Mouse (Mus musculus) CH12.LX (cell line): ENCODE data around the gene Catsperb. TPM values are rescaled to one million over a fixed set of nuclear protein-coding genes. Genes with fewer than 3 reads are reported as not detected.
"Not testable (repeated sequence)": the region's sequence is repeated elsewhere in the genome, so short reads cannot be mapped to it uniquely, and the experiment has no call there.

Experiments
- DNase-seq: peaks from one replicate; pipeline ENCODE4 v3.0.0-alpha.2; 2013; ENCODE audit errors: extremely low read depth
- H3K27ac ChIP-seq: 2 replicates; pipeline ENCODE4 v1.5.1; 2012; ENCODE audit warnings: low read depth, mild to moderate bottlenecking, control low read depth, moderate library complexity; ENCODE audit not compliant: insufficient read depth
- H3K27me3 ChIP-seq: replicated peaks from 2 replicates; pipeline ENCODE3; 2012; ENCODE audit warnings: inconsistent platforms
- H3K36me3 ChIP-seq, 2 experiments: replicated peaks in 1 of 2; 2 replicates each; pipeline versions ENCODE3 to v1.6.1; 2012; ENCODE audit warnings: inconsistent platforms in 1 of 2, low read length in 1 of 2, mild to moderate bottlenecking in 1 of 2, mixed read lengths in 1 of 2, moderate library complexity in 1 of 2; ENCODE audit not compliant: control insufficient read depth in 1 of 2, insufficient read depth in 1 of 2
- H3K4me1 ChIP-seq, 2 experiments: 2 replicates each; pipeline ENCODE4 v1.6.1; 2012; ENCODE audit warnings: inconsistent platforms in 1 of 2, moderate library complexity in 1 of 2; ENCODE audit not compliant: insufficient read depth in 2 of 2, control insufficient read depth in 1 of 2
- H3K4me2 ChIP-seq: 2 replicates; pipeline ENCODE4 v1.6.1; 2012; ENCODE audit warnings: low read depth, mild to moderate bottlenecking, control low read depth; ENCODE audit not compliant: poor library complexity, insufficient read depth, severe bottlenecking
- H3K4me3 ChIP-seq, 3 experiments: fragments of 150-350 bp in 1 of 3; sonication (generic) in 1 of 3; replicated peaks in 1 of 3; 2 replicates each; pipeline versions ENCODE3 to v1.5.1; 2011 to 2012; ENCODE audit warnings: low read depth in 2 of 3, low read length in 2 of 3, mild to moderate bottlenecking in 2 of 3, moderate library complexity in 2 of 3, control low read depth in 1 of 3, improper control_type of control experiment in 1 of 3, inconsistent platforms in 1 of 3, mixed read lengths in 1 of 3; ENCODE audit not compliant: poor library complexity in 1 of 3
- H3K79me2 ChIP-seq: replicated peaks from 2 replicates; pipeline ENCODE4 v1.6.1; 2012; ENCODE audit warnings: mild to moderate bottlenecking, moderate library complexity; ENCODE audit not compliant: control insufficient read depth, poor library complexity, insufficient read depth, severe bottlenecking; ENCODE audit errors: extremely low read depth
- H3K9ac ChIP-seq: 2 replicates; pipeline ENCODE4 v1.6.1; 2012; ENCODE audit warnings: low read depth, mild to moderate bottlenecking, control low read depth, moderate library complexity; ENCODE audit not compliant: insufficient read depth
- H3K9me3 ChIP-seq: replicated peaks from 2 replicates; pipeline ENCODE3; 2012; ENCODE audit warnings: low read length, inconsistent platforms, mixed read lengths
- BHLHE40 ChIP-seq: IDR thresholded peaks from 2 replicates; pipeline ENCODE4 v1.6.1; 2011; ENCODE audit warnings: mild to moderate bottlenecking, low read depth, low read length, improper control_type of control experiment
- CTCF ChIP-seq, 2 experiments: IDR thresholded peaks in 1 of 2; conservative IDR thresholded peaks in 1 of 2; 2 replicates each; pipeline ENCODE4 v1.5.1; 2011 to 2012; ENCODE audit warnings: low read depth in 2 of 2, low read length in 2 of 2, improper control_type of control experiment in 1 of 2, inconsistent platforms in 1 of 2, mild to moderate bottlenecking in 1 of 2, moderate library complexity in 1 of 2
- ETS1 ChIP-seq: conservative IDR thresholded peaks from 2 replicates; pipeline ENCODE4 v1.6.1; 2012; ENCODE audit warnings: low read depth, mild to moderate bottlenecking, inconsistent platforms, low read length, improper control_type of control experiment, moderate library complexity
- GABPA ChIP-seq: IDR thresholded peaks from 2 replicates; pipeline ENCODE4 v1.6.1; 2012; ENCODE audit warnings: low read depth, low read length, improper control_type of control experiment, inconsistent platforms; ENCODE audit not compliant: insufficient replicate concordance
- HCFC1 ChIP-seq: IDR thresholded peaks from 2 replicates; pipeline ENCODE4 v1.6.1; 2012; ENCODE audit warnings: low read depth, mild to moderate bottlenecking, inconsistent platforms, low read length, improper control_type of control experiment
- IRF4 ChIP-seq: IDR thresholded peaks from 2 replicates; pipeline ENCODE4 v1.6.1; 2014; ENCODE audit warnings: low read depth, mild to moderate bottlenecking, inconsistent platforms, low read length, improper control_type of control experiment
- JUN ChIP-seq: IDR thresholded peaks from 2 replicates; pipeline ENCODE4 v1.6.1; 2011; ENCODE audit warnings: low read depth, mild to moderate bottlenecking, low read length, improper control_type of control experiment, moderate library complexity; ENCODE audit not compliant: insufficient read depth
- MAX ChIP-seq: IDR thresholded peaks from 2 replicates; pipeline ENCODE4 v1.6.1; 2011; ENCODE audit warnings: low read length, improper control_type of control experiment
- MYC ChIP-seq: IDR thresholded peaks from 2 replicates; pipeline ENCODE4 v1.6.1; 2011; ENCODE audit warnings: low read depth, mild to moderate bottlenecking, improper control_type of control experiment, low read length
- NRF1 ChIP-seq: IDR thresholded peaks from 2 replicates; pipeline ENCODE4 v1.6.1; 2014; ENCODE audit warnings: low read depth, mild to moderate bottlenecking, inconsistent platforms, low read length, improper control_type of control experiment, moderate library complexity
- POLR2A ChIP-seq: IDR thresholded peaks from 2 replicates; pipeline ENCODE4 v1.6.1; 2011; ENCODE audit warnings: low read depth, mild to moderate bottlenecking, improper control_type of control experiment, low read length
- RCOR1 ChIP-seq: conservative IDR thresholded peaks from 2 replicates; pipeline ENCODE4 v1.6.1; 2012; ENCODE audit warnings: low read depth, mild to moderate bottlenecking, inconsistent platforms, low read length, improper control_type of control experiment
- SMC3 ChIP-seq: IDR thresholded peaks from 2 replicates; pipeline ENCODE4 v1.6.1; 2011; ENCODE audit warnings: low read depth, low read length, improper control_type of control experiment
- TBP ChIP-seq: conservative IDR thresholded peaks from 2 replicates; pipeline ENCODE4 v1.6.1; 2011; ENCODE audit warnings: low read depth, low read length, improper control_type of control experiment
- USF1 ChIP-seq: IDR thresholded peaks from 2 replicates; pipeline ENCODE4 v1.6.1; 2014; ENCODE audit warnings: low read depth, mild to moderate bottlenecking, inconsistent platforms, low read length, improper control_type of control experiment
- ZNF384 ChIP-seq: IDR thresholded peaks from 2 replicates; pipeline ENCODE4 v1.6.1; 2012; ENCODE audit warnings: low read depth, low read length, improper control_type of control experiment, inconsistent platforms
- dilution Hi-C: fragments of 300-500 bp; cut with MboI; formaldehyde crosslinking; loops from 2 replicates; pipeline ENCODE4 v1.14.3; 2020; ENCODE audit warnings: low sequenced_read_pairs; ENCODE audit not compliant: extremely low pct_unique_long_range_greater_than_20kb, extremely low pct_ligation_motif_present
- in situ Hi-C: fragments of 300-500 bp; cut with MboI; formaldehyde crosslinking; loops from 3 replicates; pipeline ENCODE4 v1.14.3; 2019; ENCODE audit warnings: low sequenced_read_pairs, low pct_ligation_motif_present, low pct_unique_long_range_greater_than_20kb, mixed read lengths
- polyA plus RNA-seq: library from polyadenylated mRNA; unstranded; fragments of >175 nt; gene quantifications from 2 replicates; pipeline ENCODE4 v1.2.1, GENCODE M21; 2012; ENCODE audit warnings: low read depth; ENCODE audit not compliant: insufficient read length
- total RNA-seq, 2 experiments: library from RNA; depleted of rRNA; stranded (reverse); fragments of 300-350 nt in 1 of 2; fragments of >200 nt in 1 of 2; gene quantifications; 2 replicates each; pipeline ENCODE4 v1.2.3; 2012 to 2014

Gene Catsperb
- total and polyA plus RNA-seq, 3 experiments = not detected

DNA sequence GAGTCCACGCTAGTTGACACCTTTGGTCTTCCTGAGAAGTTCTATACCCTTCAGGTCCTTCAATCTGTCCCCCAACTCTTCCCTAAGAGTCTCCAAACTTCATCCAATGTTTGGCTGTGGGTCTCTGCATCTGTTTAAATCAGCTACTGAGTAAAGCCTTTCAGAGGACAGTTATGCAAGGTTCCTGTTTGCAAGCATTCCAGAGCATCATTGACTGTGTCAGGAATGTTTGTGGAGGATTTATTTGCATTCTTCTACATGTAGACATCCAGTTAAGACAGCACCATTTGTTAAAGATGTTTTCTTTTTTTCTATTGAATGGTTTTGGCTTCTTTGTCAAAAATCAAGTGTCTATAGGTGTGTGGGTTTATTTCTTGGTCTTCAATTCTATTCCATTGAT, 21.7 kb downstream of the Catsperb start (continued):
- TF ChIP-seq SMC3 = no peak
- TF ChIP-seq, all 38 proteins: peak for 0

DNA sequence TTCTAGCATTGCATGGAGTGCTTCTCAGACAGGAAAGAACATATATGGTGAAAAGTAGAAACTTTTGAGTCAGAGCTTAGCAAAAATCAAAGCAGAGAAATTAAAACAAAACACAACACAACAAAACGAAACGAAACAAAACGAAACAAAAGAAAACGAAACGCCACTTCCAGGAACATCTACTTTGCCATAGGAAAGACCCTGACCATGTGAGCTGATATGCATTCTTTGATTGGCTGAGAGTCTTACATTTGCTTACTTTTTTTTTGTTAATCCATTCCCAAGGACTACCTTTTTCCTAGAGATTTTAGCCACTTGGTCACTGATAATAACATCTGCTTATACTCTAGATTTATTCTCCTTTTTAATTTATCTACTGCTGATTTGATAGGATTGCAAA, 57.6 kb downstream of the Catsperb start:
- no peaks in the 10 kb centered on the region for H3K9me3 ChIP-seq
- dilution Hi-C loops = no loop called here

DNA sequence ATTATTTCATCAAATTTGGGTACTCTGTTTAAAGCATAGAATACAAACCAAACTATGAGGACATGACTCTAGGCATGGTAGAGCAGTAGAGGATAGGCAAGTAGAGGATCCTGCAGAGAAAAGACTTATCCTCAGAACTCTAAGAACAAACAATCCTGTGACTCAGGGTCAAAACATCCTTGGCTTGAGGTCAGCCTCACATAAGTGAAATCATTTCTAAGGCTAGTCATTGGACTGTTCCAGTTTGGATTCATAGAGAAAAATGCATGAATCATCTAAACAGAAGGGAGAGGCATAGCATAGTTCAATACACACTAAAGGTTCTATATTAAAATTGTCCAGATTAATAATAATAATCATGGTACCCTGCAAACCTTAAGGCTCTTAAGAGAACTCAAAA, 79.1 kb downstream of the Catsperb start:
- H3K79me2 ChIP-seq = no peaks in the 10 kb centered on the region
- DNase-seq = no peak
- no peak for TF ChIP-seq ETS1
- H3K4me3 ChIP-seq = no peak overlapping the region
- H3K9ac ChIP-seq = no peak overlapping the region
- no peaks in the 10 kb centered on the region for H3K4me1 ChIP-seq
- no peaks in the 10 kb centered on the region for H3K36me3 ChIP-seq
- no peaks in the 10 kb centered on the region for H3K9me3 ChIP-seq
- no peak overlapping the region for H3K27ac ChIP-seq
- peaks cover 11% of the 10 kb centered on the region for H3K27me3 ChIP-seq
- in situ Hi-C loops (no loop called here), dilution Hi-C loops (no loop called here)
- H3K4me2 ChIP-seq = no peak overlapping the region

More for the DNA sequence above, 57.6 kb downstream of the Catsperb start:
- Histone ChIP-seq H3K27me3 (peaks cover 33% of the 10 kb centered on the region), H3K36me3 (no peaks in the 10 kb centered on the region), H3K4me2 (peak overlapping the region; percentile 36), H3K79me2 (no peaks in the 10 kb centered on the region), H3K4me1 (no peaks in the 10 kb centered on the region), H3K9ac (no peak overlapping the region), H3K27ac (no peak overlapping the region), H3K4me3 (no peak overlapping the region)
- no peak for DNase-seq
- TF ChIP-seq NRF1 (no peak), ZNF384 (no peak), RCOR1 (no peak), GABPA (no peak), JUN (no peak), CTCF (conservative IDR thresholded peaks at IDR 0.05 in 1 of 2, IDR thresholded peaks at IDR 0.05 in 1 of 2; ENCODE audit: low read depth in 2 of 2, low read length in 2 of 2) (no peak), USF1 (no peak), HCFC1 (no peak), TBP (no peak), BHLHE40 (no peak), POLR2A (no peak), IRF4 (no peak), MAX (no peak), MYC (no peak)
- in situ Hi-C loops = no loop called here

DNA sequence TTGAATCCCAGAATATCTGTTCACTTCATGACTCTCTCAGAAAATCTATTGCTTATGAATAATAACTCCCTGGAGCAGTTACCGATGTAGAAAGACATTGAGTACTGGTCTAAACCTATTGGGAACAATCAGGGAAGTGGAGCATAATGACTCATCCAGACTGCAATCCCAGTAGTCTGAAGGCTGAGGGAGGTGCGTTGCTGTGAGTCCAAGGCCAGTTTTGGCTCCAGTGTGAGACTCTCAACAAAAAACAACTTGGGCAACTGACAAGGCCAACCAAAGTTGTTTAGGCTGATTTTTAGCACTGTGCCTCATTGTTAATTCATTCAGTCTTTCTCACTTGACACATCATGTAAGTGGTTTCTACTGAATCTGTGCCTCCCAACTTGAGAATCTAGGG, 106.9 kb downstream of the Catsperb start:
- H3K4me3 ChIP-seq, dilution Hi-C loops, H3K9ac ChIP-seq, H3K9me3 ChIP-seq, H3K4me2 ChIP-seq, H3K36me3 ChIP-seq, H3K27ac ChIP-seq, H3K4me1 ChIP-seq, DNase-seq, H3K79me2 ChIP-seq, in situ Hi-C loops: not testable (repeated sequence)
- peaks cover 23% of the 10 kb centered on the region for H3K27me3 ChIP-seq
